Mouse (Mus musculus) urinary bladder, postnatal 14 days (tissue): Measurements from ENCODE around the gene Gm8127.
"Not testable (repeated sequence)": the region's sequence is repeated elsewhere in the genome, so short reads cannot be mapped to it uniquely, and the experiment has no call there.

Experiments
- DNase-seq: peaks from one replicate; pipeline ENCODE4 v3.0.0; 2021; ENCODE audit warnings: low spot score

Gene Gm8127

DNA sequence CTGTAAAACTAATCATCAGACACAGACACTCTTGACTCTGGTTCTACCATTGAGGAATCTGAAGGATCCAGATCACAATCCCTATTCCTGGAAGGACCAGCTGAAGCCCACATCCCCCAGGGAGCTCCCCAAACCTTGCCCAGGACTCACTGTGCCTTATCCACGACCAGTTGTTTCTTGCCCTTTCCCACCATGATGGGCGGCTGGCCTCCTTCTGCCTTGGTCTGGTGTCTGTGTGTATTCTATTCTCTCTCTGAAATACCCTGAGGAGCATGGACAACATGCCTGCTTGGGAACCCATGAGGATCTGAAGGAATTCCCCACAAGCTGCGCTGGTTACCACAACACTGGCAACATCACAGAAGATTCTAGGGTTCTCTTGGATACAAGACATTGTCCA lies at the start of gene Gm8127:
Gm8127 (minus strand) TSS at position 330 of the 400 bp plus-strand sequence.
- not testable (repeated sequence) for DNase-seq

DNA sequence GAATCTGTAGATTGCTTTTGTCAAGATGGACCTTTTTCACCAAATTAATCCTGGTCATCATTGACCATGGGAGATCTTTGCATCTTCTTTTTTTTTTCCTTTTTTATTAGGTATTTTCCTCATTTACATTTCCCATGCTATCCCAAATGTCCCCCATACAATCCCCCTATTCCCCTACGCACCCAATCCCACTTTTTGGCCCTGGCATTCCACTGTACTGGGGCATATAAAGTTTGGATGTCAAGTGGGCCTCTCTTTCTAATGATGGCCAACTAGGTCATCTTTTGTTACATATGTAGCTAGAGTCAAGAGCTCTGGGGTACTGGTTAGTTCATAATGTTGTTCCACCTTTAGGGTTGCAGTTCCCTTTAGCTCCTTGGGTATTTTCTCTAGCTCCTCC lies 44.0 kb upstream of the Gm8127 start:
- DNase-seq, result not testable (repeated sequence)

DNA sequence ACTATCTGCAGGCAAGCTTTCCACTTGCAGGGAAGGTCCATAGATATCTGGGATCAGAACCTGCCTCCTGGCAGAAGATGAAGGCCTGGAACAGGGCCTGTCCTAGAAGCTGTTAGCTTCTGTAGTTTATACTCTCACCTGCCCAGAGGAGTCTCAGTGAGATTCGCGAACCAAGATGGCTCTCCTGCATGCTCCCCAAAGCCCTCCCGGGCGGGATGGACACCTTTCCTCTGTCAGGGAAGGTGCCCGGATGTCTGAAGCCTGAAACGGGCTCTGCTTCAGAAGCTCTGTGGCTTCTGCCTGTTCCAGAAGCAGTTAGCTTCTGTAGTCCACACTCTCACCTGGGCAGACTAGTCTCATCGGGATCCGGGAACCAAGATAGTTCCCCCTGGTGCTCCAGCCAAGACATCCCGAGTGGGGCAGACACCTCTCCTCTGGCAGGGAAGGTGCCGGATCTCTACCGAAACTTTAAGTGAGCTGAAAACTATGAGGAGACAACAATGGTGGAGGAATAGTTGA lies 37.8 kb upstream of the Gm8127 start:
- not testable (repeated sequence) for DNase-seq

DNA sequence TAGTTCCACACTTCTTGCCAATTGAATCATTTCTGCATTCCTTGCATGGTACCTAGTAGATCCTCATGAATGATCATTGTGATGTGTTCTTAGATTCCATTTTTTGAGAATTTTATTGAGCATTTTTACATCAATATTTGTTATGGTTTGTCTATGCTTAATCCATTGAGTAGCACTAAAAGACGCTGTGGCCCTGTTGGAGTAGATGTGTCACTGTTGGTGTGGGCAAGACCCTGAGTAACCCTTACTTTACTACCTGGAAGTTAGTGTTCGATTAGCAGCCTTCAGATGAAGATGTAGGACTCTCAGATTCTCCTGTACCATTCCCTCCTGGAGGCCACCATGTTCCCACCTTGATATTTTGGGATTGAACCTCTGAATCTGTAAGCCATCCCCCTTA lies 35.0 kb upstream of the Gm8127 start:
- not testable (repeated sequence) for DNase-seq

- DNase-seq, result not testable (repeated sequence)
These were observed 25.9 kb upstream of the Gm8127 start for GRCm38 (mm10) chr14:43319516-43319915.

GRCm38 (mm10) chr14:43278681-43279080 lies 15.0 kb downstream of the Gm8127 start:
- not testable (repeated sequence) for DNase-seq

GRCm38 (mm10) chr14:43278146-43278545 lies 15.5 kb downstream of the Gm8127 start:
- not testable (repeated sequence) for DNase-seq

DNA sequence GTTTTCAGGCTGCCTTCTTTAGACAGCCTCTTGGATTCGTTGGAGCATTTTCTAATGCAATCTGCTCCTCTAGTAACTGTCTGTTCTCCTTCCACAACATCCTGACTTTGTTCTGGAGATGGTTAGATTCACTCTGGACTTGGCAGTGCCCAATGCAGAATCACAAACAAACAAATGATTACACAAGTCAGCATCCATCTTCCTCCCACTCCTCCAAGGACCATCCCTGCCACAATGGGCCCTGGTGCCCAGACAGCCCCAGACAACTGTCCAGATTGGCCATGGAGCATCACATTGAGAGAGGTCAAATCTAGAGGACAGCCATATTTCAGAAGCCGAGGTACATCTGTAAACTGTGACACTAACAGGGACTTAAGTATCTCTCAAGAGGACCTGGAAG lies 16.2 kb downstream of the Gm8127 start:
- DNase-seq, result not testable (repeated sequence)

GRCm38 (mm10) chr14:43275752-43276151 lies 17.9 kb downstream of the Gm8127 start:
- not testable (repeated sequence) for DNase-seq

DNA sequence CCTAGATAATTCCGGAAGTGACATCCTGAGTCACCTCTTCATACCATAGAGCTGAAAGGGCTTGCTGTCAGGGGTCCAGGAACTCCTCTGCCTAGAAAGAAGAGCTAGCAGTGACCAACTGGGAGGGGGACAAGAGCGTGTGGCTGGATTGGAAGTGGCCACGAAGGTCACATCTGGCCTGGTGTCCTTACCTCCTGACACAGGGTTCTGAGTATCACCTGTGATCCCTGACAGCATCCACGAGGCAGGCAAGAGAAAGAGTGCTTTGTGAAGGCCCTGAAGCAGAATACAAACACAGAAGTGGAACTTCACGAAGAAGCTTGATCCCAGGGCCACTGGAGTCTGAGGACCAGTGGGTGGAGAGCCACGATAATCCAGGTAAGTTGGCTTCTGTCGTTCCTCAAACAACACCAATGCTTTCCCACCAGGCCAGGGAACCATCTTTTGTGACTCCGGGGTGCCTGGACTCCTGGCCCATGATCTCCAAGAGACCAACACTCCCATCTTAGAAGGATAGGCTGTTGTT lies 18.6 kb downstream of the Gm8127 start, which contains the start of gene Gm9732:
Gm9732 (plus strand) TSS at position 51 of the 526 bp plus-strand sequence.
- peak; percentile 31 for DNase-seq

GRCm38 (mm10) chr14:43273161-43273560 lies 20.5 kb downstream of the Gm8127 start:
- DNase-seq, result not testable (repeated sequence)

- not testable (repeated sequence) for DNase-seq
These were observed 24.4 kb downstream of the Gm8127 start for GRCm38 (mm10) chr14:43269211-43269610.

DNA sequence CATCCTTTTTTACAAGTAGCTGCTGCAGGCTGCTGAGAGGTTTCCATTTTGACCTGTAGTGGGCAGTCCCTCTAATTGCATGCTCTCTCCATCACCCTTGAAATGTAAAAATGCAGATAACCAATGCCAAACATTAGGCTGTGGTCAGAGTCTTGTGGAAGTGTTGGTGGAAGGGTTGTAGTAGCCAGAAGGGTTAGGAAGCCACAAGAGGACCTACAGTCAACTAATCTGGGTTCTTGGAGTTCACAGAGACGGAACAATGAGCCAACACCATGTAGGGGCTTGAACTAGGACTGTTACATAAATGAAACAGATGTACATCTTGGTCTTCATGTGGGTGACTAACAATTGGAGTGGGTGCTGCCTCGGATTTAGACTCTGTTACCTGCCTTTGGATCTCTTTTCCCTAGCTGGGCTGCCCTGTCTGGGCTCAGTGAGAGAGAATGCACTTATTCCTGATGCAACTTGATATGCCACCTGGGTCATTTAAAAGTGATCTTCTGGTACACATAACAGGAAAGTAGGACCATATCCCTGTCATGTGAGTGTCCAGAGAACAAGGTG lies 25.0 kb downstream of the Gm8127 start:
- not testable (repeated sequence) for DNase-seq

DNA sequence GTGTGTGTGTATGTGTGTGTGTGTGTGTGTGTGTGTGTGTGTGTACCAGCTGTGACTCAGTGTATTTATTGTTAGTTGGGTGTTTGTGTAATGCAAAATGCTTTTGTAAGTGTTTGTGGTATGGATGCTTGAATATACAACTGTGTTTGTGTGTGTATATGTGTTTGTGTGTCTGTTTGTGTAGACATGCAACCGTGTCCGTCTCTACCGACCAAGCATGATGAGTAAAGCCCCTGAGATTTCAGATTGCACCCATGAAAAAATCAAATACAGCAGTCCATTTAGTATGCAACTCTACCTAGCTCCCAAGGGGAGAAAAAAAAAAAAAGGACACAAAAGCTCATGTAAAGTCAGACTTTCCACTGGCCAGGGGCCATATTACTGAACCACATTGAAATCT lies 30.2 kb downstream of the Gm8127 start:
- DNase-seq, result not testable (repeated sequence)

DNA sequence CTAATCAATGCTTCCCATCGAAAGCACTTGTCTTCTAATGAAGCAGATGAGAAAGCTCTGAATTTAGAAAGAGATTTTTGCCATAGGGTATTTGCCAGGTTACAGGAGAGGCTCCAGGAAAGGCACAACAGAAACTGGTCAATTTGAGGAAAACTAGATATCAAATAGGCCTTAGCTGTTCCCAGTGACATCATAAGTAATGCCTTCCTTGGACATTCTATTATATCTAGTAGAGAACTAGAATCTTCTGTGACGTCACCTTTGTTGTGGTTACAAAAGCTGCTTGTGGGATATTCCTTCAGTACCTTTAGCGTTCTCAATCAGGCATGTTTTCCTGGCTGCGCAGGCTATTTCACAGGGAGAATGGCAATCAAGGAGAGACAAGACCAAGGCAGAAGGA lies 35.3 kb downstream of the Gm8127 start, which contains the start of gene Gm8126:
Gm8126 (plus strand) TSS at position 301 of the 400 bp plus-strand sequence.
- DNase-seq, result not testable (repeated sequence)

GRCm38 (mm10) chr14:43256511-43256910 lies 37.1 kb downstream of the Gm8127 start:
- not testable (repeated sequence) for DNase-seq

DNA sequence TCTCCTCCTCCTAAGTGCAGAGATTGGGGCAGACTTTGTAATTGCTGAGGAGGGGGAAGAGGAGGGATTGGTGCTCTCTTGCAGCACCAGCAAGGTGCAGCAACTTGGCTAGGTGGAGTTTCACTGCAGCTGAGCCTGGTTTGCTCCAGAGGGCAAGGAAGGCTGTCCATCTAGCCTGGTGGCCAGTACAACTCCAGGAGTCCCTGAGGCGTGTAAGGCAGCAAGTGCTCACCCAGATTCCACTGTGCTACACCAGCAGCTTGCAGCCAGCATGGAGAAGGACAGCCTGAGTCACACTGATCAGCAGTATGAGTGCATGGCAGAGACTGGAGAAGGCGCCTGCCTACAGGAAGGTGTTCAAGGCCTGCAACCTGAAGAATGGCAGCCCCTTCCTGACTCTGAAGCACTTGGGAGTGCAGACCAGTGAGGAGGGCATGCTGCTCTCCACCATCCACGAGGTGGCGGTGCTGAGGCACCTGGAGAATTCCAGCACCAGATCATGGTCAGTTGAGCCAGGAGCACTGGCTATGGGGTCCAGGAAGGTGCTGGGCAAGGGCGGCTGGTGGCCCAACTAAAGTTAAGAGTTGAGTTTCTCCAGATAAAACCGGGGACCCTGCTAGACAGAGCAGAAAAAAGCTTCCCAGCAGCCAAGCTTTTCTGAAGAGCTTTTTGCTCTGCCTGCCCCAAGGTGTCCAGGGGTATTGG lies 42.9 kb downstream of the Gm8127 start:
- not testable (repeated sequence) for DNase-seq

DNA sequence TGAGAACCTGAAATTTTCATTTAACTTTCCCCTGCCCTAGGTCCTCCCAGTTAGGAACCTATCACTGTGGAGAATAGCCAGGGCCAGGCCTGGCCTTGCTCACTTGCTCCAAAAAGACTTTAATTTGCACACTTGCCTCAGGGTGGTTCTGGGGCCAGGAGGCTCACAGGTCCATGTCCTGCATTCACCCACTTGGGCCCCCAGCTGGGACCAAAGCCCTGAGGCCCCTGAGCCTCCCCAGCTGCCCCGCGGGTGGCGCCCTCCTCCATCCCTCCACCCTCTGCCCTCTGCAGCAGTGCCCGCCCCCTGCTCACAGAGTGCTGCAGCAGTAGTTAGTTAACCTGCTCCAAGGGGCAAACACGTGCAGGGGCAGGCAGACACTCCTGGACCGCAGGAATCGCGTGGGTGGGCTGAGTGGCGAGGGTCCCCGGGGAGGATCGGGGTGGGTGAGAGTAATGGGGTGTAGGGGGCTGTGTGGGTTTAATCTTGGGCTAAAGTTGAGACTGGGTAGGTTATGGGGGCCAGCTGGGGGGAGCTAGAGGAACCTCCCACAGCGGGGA lies 43.9 kb downstream of the Gm8127 start:
- not testable (repeated sequence) for DNase-seq
